Mouse (Mus musculus) heart, embryonic 14.5 days (tissue): ENCODE results near the gene Smarcd1. TPM values are rescaled to one million over a fixed set of nuclear protein-coding genes. Genes with fewer than 3 reads are reported as not detected.
"Not testable (repeated sequence)": the region's sequence is repeated elsewhere in the genome, so short reads cannot be mapped to it uniquely, and the experiment has no call there.

ENCODE experiments used
- ATAC-seq: fragments of 200-750 bp; cut with Nextera tagmentation; 2 replicates; pipeline ENCODE4 v1.8.0; 2017; ENCODE audit warnings: low read depth, moderate TSS enrichment; ENCODE audit not compliant: insufficient number of reproducible peaks, insufficient read depth, low FRiP score
- H3K27ac ChIP-seq, 2 experiments: fragments of 200-500 bp in 1 of 2; fragments of 300-500 bp in 1 of 2; sonication (generic) in 1 of 2; replicated peaks in 1 of 2; 2 replicates each; pipeline ENCODE4 v1.5.1; 2012 to 2014; ENCODE audit warnings: low read depth in 2 of 2, low read length in 2 of 2, control low read depth in 1 of 2, mild to moderate bottlenecking in 1 of 2, mixed read lengths in 1 of 2; ENCODE audit not compliant: control insufficient read depth in 1 of 2, insufficient read depth in 1 of 2
- H3K27me3 ChIP-seq: fragments of 300-500 bp; sonication (generic); 2 replicates; pipeline ENCODE4 v1.6.1; 2014; ENCODE audit warnings: mild to moderate bottlenecking, low read length, control low read depth; ENCODE audit not compliant: control insufficient read depth, insufficient read depth
- H3K36me3 ChIP-seq: fragments of 300-500 bp; sonication (generic); 2 replicates; pipeline ENCODE4 v1.6.1; 2014; ENCODE audit warnings: mild to moderate bottlenecking, control low read depth, low read length, mixed read lengths; ENCODE audit not compliant: control insufficient read depth, insufficient read depth
- H3K4me1 ChIP-seq, 2 experiments: fragments of 200-500 bp in 1 of 2; fragments of 300-500 bp in 1 of 2; sonication (generic) in 1 of 2; 2 replicates each; pipeline ENCODE4 v1.6.1; 2012 to 2014; ENCODE audit warnings: low read length in 2 of 2, control low read depth in 1 of 2, mixed read lengths in 1 of 2; ENCODE audit not compliant: control insufficient read depth in 2 of 2, insufficient read depth in 2 of 2
- H3K4me2 ChIP-seq: fragments of 300-500 bp; sonication (generic); 2 replicates; pipeline ENCODE4 v1.6.1; 2014; ENCODE audit warnings: mild to moderate bottlenecking, low read length
- H3K4me3 ChIP-seq, 2 experiments: fragments of 200-500 bp in 1 of 2; fragments of 300-500 bp in 1 of 2; sonication (generic) in 1 of 2; 2 replicates each; pipeline ENCODE4 v1.5.1; 2012 to 2014; ENCODE audit warnings: low read length in 2 of 2, mild to moderate bottlenecking in 2 of 2, control low read depth in 1 of 2, low read depth in 1 of 2, moderate library complexity in 1 of 2; ENCODE audit not compliant: control insufficient read depth in 1 of 2, insufficient read depth in 1 of 2
- H3K9ac ChIP-seq: fragments of 300-500 bp; sonication (generic); 2 replicates; pipeline ENCODE4 v1.6.1; 2014; ENCODE audit warnings: mild to moderate bottlenecking, low read length
- H3K9me3 ChIP-seq: fragments of 300-500 bp; sonication (generic); 2 replicates; pipeline ENCODE4 v1.6.1; 2016; ENCODE audit warnings: low read length, control low read depth; ENCODE audit not compliant: control insufficient read depth
- WGBS: fragments of 180-500 bp; shearing (Covaris S2); extraction: QIAGEN DNeasy Blood & Tissue Kit; methylation state at CpG from one replicate; pipeline ENCODE4 v1.1.7; 2014; 5-methylcytosine and 5-hydroxymethylcytosine counted together
- polyA plus RNA-seq: library from polyadenylated mRNA; unstranded; fragments of >200 nt; fragmentation: Nextera tagmentation; extraction: Ambion mirVana; gene quantifications from 2 replicates; pipeline ENCODE4 v1.2.1, GENCODE M21; 2014

The Smarcd1 gene
- polyA plus RNA-seq, 1 experiment from 2014 or later = 24.7 TPM

- 84% methylated on average over 18 of the region's 18 CpGs for WGBS
- Histone ChIP-seq H3K9me3 (no peaks in the 10 kb centered on the region), H3K27me3 (peaks cover 9% of the 10 kb centered on the region), H3K36me3 (peaks cover 17% of the 10 kb centered on the region), H3K4me3 (no peak overlapping the region), H3K9ac (no peak overlapping the region), H3K4me1 (peaks cover 25 to 35% of the 10 kb centered on the region in 2 experiments), H3K27ac (no peak overlapping the region), H3K4me2 (no peak overlapping the region)
- ATAC-seq = no peak
Measured at GRCm38 (mm10) chr15:99700219-99701106, 1.5 kb upstream of the Smarcd1 start.

DNA sequence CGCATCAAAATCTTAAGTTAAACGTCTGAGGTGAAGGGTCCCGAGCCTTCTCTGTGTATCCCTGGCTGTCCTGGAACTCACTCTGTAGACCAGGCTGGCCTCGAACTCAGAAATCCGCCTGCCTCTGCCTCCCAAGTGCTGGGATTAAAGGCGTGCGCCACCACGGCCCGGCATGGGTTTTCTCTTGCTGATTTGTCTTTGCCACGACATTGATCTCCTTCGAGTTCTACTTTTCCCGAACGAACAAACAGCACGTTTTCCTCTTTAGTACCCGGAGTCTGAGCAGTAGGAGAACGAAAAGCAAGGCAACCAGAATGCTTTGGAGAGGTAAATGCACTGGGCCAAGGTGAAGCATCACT lies 310 bp upstream of the Smarcd1 start:
- not testable (repeated sequence) for ATAC-seq, H3K27me3 ChIP-seq, H3K9me3 ChIP-seq
- H3K4me2 ChIP-seq = peak overlapping the region; percentile 73
- WGBS = 36% methylated on average over 16 of the region's 16 CpGs
- H3K4me3 ChIP-seq = peak overlapping the region; percentile 76 to 81
- peak overlapping the region; percentile 91 for H3K9ac ChIP-seq
- peaks cover 28 to 42% of the 10 kb centered on the region in 2 experiments for H3K4me1 ChIP-seq
- H3K27ac ChIP-seq = peak overlapping the region; percentile 40 to 94; a peak in 2 of 4 replicates
- H3K36me3 ChIP-seq = peaks cover 27% of the 10 kb centered on the region

DNA sequence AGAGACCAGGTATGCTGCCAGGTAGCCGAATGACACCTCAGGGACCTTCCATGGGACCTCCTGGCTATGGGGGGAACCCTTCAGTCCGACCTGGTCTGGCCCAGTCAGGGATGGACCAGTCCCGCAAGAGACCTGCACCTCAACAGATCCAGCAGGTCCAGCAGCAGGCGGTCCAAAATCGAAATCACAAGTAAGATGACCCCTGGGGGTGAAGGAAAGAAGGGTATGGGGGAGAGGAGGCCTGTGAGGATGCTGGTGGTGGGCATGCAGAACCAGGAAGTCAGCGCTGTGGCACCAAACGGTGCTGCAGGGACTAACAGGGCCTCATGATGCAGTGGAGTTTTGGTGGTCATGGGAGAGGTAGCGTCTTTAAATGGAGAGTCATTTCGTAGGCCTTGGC lies 1.2 kb downstream of the Smarcd1 start:
- Histone ChIP-seq H3K4me3 (peak overlapping the region; percentile 17 to 76; a peak in 3 of 4 replicates), H3K27me3 (peaks cover 5% of the 10 kb centered on the region; the same call in 1 of the 2 replicates), H3K4me2 (peak overlapping the region; percentile 73), H3K36me3 (peaks cover 42% of the 10 kb centered on the region), H3K9me3 (no peaks in the 10 kb centered on the region), H3K27ac (peak overlapping the region; percentile 26 to 94), H3K4me1 (peaks cover 28 to 42% of the 10 kb centered on the region in 2 experiments), H3K9ac (peak overlapping the region; percentile 91)
- ATAC-seq = no peak
- 60% methylated on average over 9 of the region's 9 CpGs for WGBS

DNA sequence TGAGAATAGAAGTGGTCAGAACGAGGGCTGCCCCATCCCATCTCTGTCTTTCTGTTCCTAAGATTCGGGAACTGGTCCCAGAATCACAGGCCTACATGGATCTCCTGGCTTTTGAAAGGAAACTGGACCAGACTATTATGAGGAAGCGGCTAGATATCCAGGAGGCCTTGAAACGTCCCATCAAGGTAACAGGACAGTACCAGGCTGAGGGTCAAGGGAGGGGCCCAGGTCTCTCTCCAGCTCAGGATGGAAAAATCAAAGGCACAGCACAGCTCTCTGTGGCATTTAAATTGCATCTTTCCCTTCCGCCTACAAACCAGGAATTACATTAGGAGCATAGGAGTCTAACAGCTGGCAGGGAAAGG lies 1.7 kb downstream of the Smarcd1 start:
- 56% methylated on average over 5 of the region's 5 CpGs for WGBS
- peak overlapping the region; percentile 91; the same call in 1 of the 2 replicates for H3K9ac ChIP-seq
- no peaks in the 10 kb centered on the region for H3K9me3 ChIP-seq
- no peak for ATAC-seq
- H3K36me3 ChIP-seq = peaks cover 48% of the 10 kb centered on the region
- H3K27me3 ChIP-seq = peaks cover 2% of the 10 kb centered on the region; the same call in 1 of the 2 replicates
- no peak overlapping the region for H3K4me3 ChIP-seq
- peak overlapping the region; percentile 26 to 94 for H3K27ac ChIP-seq
- H3K4me1 ChIP-seq = peaks cover 26 to 40% of the 10 kb centered on the region in 2 experiments
- H3K4me2 ChIP-seq = peak overlapping the region; percentile 73

GRCm38 (mm10) chr15:99704041-99704681 lies 2.2 kb downstream of the Smarcd1 start:
- no peak for ATAC-seq
- Histone ChIP-seq H3K36me3 (peaks cover 53% of the 10 kb centered on the region), H3K4me1 (peaks cover 25 to 38% of the 10 kb centered on the region in 2 experiments), H3K9me3 (no peaks in the 10 kb centered on the region), H3K4me2 (peak overlapping the region; percentile 73), H3K27me3 (no peaks in the 10 kb centered on the region), H3K4me3 (peak overlapping the region; percentile 6 to 13; a peak in 2 of 4 replicates), H3K27ac (peak overlapping the region; percentile 71 to 94), H3K9ac (peak overlapping the region; percentile 91)
- WGBS = 33% methylated on average over 23 of the region's 23 CpGs

GRCm38 (mm10) chr15:99704881-99705280 lies 3.0 kb downstream of the Smarcd1 start:
- H3K27me3 ChIP-seq = no peaks in the 10 kb centered on the region
- WGBS = 20% methylated on average over 7 of the region's 7 CpGs
- H3K4me3 ChIP-seq = peak overlapping the region in 1 of 2 experiments; percentile 13; a peak in 1 of 4 replicates
- H3K4me1 ChIP-seq = peaks cover 25 to 38% of the 10 kb centered on the region in 2 experiments
- peak overlapping the region; percentile 71 to 94 for H3K27ac ChIP-seq
- peak; percentile 49; the same call in 1 of the 2 replicates for ATAC-seq
- H3K4me2 ChIP-seq = peak overlapping the region; percentile 73
- H3K9ac ChIP-seq = peak overlapping the region; percentile 91
- H3K9me3 ChIP-seq = no peaks in the 10 kb centered on the region
- peaks cover 60% of the 10 kb centered on the region for H3K36me3 ChIP-seq

- WGBS = 68% methylated on average over 10 of the region's 11 CpGs
- H3K4me2 ChIP-seq = peak within 1 kb of the TSS; percentile 73
- peak within 1 kb of the TSS; percentile 6 to 13; a peak in 2 of 4 replicates for H3K4me3 ChIP-seq
- H3K9me3 ChIP-seq = no peaks in the 10 kb centered on the region
- H3K27ac ChIP-seq = peak within 1 kb of the TSS; percentile 71 to 94
- peaks cover 66% of the 10 kb centered on the region for H3K36me3 ChIP-seq
- H3K27me3 ChIP-seq = no peaks in the 10 kb centered on the region
- peaks cover 25 to 38% of the 10 kb centered on the region in 2 experiments for H3K4me1 ChIP-seq
- no peak for ATAC-seq
- peak within 1 kb of the TSS; percentile 91 for H3K9ac ChIP-seq
Measured at GRCm38 (mm10) chr15:99705440-99706048, 3.6 kb downstream of the Smarcd1 start, which contains the start of gene Gm17349. Gm17349 (minus strand) TSS chr15:99705490.
